Mouse (Mus musculus) monocyte, adult 2 months (primary cell): ENCODE results near the gene Lbh.
A peak's percentile ranks its signal among the peaks of the same experiment; 100 is the strongest.

Source experiments
- DNase-seq, 2 experiments: peaks; one replicate each; pipeline ENCODE4 v3.0.0; 2022; ENCODE audit warnings: low spot score in 2 of 2, low read depth in 1 of 2

The Lbh gene

DNA sequence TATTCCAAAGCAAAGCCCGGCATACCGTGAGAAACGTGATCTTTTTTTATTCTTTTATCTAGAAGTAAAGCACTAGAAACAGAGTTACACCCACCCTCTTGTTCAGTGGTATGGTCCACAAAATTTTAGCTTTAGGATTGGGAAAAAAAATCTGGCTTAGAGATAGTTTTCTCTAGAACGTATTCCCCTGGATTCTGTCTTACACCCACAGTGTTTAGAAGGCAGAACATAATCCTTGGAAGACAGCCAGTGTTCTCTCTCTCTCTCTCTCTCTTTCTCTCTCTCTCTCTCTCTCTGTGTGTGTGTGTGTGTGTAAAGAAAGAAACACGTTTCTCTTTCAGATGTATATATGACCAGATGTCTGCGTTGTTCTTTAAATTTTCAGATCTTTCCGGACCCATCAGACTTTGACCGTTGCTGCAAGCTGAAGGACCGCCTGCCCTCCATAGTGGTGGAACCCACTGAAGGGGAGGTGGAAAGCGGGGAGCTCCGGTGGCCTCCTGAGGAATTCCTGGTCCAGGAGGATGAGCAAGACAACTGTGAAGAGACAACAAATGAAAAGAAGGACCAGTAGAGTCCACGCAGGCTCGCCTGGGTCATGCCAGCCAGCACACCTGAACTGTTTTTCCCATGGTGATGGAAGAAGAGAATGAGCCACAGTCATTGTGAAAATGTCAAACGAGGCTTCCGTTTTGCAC is 20.9 kb downstream of the Lbh start:
- DNase-seq, result no peak

DNA sequence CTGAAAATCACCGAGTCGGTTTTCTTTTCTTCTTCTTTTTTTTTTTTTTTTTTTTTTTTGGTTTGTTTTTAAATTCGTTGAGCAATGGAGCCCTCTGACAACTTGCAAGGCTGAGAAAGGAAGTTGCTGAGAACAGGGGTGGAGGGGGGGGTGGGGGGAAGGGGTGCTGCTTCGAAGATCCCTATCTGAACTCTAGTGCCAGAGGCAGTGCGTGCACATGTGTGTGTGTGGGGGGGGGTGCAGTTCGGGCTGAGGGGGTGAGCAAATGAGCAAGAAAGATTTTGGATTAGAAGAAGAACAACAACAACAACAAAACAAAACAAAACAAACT is 21.4 kb downstream of the Lbh start:
- no peak for DNase-seq

DNA sequence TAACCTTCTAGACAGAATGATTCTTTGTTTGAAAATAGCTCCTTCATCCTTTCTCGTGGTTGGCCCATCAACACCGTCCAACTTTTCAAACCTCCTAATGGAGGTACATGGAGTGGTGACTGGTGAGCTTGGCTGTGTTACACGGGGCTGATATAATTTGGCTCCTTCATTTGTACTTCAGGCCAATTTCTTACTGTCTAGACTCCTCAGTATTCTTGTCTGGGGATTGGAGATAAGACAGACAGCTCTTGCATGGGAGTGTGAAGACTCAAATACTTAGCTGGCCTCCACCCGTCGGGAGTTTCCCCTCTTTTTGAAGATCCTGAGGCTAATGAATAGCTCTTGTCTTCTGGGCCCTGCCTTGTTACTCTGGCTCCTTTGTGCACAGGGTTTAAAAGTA is 26.3 kb downstream of the Lbh start:
- DNase-seq, result no peak

DNA sequence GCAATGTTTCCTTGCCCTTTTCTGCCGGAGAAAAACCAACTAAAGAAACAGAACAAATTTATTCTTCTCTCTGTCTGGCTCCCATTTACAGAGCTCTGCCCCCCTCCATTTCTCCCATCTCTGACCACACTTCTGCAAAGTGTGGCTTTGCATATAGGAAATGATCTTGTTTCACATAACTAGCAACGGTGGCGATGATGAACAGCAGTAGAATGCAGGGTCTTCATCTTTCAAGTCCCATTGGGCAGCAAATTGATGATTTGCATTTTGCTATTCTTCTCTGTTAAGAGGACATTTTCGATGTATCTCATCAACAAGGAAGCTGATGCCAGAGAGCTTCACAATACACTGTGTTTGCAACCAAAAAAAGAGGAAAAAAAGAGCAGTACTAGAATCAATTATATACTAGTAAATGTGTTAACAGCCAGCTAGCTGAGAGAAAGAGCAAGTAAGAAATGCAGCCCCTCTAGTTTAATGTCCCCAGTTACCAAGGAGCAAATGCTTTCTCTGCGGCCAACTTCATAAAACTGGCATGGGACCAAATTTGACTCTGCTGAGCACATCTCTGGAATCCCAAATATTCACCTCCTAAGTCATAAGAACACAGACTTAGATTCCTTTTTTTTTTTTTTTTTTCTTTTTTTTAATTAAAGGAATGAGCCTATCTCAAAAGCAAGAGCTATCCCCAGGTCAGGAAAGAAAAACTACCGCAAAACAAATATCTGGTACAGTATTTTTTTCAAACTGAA is 29.2 kb downstream of the Lbh start:
- no peak for DNase-seq

DNA sequence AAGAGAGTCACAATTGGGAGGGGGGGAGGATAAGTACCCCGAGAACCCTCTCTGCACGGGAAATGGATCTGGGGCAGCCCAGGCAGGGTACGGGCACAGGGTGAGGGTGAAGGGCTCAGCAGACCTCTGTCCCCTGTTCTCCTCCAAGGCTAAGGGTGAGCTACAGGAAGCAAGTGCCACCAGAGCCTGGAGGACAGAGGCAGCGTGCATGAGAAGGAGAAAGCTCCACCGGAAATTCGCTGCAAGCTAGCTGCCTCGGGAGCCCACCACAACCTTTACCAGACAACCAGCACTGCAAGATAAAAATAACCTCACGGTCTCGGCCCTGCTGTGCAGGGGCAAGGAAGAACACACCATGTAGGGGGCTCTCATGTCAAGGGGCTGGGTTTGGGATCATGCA is 30.0 kb downstream of the Lbh start:
- no peak for DNase-seq

DNA sequence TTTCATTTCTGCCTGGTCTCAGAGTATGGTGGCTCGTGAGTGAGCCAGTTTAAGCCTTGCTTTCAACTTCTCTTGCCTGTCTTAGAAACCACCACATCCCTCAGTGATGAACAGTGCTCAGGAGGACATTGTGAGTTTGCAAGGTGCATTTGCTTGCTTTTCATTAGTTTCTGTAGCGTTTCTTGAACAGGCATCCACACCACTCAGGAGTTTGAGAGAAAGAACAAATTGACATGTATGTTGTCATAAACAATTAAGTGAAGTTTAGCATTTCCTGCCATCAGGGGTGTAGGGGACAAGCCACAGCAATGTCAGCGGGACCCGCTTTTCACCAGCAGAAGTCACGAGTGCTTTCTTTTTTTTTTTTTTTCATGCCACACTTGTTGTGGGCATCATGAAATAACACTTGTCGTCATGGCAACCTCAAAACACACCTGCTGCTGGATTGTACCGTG is 31.2 kb downstream of the Lbh start:
- DNase-seq, result no peak

DNA sequence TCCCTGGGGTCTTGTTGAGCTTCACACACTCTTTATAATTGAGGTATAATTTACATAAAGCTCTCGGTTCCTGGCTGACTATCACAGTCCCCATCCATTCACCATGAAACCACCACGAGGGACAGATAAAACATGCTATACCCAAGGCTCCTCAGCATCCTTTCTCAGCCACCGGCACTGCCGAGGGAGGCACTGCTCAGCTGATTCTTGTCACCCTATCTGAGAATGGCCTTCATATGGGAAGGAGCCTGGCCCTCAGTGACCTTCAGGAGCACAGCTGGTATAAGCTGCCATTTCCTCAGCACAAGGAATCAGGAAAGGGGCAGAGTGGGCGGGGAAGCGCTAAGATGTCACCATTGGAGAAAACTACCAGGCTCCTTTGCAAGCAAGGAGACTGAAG is 33.2 kb downstream of the Lbh start:
- no peak for DNase-seq

DNA sequence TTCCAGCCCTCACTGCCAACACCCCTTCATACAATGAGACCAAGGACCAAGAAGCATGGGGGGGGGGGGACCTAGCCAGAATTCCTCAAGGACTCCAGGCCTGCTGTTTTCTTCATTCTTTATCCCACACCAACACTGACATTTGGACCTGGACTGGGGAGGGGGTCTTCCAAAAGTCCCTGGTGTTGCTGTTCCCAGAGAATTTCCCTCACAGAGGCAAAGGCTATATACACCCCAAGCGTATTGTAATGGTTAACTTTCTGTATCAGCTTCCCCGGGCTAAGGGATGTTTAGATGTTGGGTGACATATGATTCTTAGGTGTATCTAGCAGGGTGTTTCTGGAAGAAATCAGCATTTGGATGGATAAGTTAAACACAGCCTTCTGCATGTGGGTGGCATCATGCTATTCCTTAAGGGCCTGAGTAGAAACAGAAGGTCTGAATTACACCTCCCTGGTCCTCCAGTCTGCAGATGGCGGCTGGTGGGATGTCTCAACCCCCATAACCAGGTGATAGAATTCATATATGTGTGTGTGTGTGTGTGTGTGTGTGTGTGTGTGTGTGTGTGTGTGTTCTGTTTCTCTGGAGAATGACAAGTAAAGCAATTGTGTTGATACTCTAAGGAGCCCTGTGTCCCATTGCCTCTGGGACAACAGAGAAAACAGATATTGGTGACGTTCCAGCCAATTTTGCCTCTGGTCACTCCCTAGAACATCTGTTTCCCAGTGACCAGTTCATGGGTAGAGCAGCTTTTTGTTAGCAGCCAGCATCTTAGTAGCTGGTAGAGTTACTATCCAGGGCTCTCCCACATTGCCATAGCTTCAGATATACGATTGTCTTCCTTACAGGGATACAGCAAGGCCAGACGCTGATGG is 35.9 kb downstream of the Lbh start:
- no peak for DNase-seq

DNA sequence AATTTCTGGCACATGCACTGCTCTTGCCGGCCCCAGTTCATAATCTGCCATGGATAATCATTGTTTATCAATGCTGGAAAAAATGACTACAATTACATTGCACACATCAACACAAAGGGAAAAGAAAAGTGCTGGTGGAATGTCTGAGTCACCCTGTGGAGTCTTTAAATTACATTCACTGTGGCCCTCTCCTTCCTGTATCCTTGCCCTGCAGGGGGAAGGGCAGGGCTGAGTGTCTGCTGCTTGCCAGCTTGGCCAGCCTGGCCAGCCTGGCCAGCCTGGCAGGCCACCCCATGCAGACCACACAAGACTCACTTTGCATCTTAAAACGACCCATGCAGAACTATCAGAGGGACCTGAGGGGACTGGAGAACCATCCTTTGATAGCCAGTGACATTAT is 37.4 kb downstream of the Lbh start:
- no peak for DNase-seq

DNA sequence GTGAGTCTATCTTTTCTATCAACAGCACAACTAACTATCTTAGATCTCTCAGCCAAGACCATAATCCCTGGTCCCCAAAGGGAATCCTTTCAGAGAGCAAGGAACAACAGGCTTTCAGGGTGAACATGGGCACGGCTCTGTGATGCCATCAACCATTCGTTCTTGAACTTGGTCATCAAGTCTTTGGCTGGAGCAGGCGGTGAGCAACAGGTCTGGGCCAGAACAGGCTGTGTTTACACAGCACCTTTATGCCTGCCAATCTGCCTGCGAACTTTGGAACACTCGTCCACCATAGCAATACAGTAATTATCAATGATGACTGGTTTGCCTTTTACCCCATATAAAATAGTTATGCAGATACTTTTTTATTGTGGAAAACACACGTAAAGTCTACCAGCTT is 38.9 kb downstream of the Lbh start:
- DNase-seq, result no peak

DNA sequence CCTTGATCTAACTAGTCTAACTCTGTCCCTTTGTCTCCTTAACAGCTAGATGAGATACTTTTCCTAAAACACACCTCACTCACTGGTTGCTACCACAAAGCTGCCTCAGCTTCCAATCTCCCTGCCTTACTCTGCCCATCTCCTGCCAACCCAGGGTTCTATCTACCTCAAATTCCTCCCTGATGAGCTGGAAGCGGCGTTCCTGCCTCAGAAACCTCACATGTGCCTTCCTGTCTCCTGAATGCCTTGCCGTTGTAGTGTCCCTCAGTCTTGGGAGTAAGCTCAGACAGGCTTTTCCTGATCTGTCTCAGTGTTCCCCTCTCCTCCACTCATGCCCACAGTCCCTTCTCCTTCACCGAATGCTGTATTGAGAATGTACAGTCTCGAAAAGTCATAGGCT is 40.8 kb downstream of the Lbh start:
- no peak for DNase-seq

DNA sequence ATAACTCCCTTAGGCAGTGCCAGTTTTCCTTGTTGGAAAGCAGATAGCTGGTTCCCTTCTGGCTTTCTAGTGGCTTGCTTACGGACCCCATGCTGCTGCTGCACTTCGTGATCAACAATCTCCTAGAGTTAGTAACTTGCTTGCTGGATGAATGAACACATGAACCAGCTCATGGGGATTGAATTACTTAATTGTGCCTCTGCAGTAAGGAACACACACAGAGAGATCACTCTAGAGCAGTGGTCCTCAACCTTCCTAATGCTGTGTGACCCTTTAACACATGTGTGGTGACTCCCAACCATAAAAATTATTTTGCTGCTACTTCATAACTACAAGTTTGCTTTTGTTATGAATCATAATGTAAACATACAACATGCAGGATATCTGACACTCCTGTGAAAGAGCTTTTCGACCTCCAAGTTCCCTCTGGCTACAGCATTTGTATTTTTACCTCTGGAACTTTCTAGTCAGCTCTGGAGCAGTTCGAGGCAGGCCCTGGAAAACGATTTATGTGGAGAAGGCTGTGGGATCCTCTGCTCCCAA is 41.5 kb downstream of the Lbh start:
- no peak for DNase-seq

DNA sequence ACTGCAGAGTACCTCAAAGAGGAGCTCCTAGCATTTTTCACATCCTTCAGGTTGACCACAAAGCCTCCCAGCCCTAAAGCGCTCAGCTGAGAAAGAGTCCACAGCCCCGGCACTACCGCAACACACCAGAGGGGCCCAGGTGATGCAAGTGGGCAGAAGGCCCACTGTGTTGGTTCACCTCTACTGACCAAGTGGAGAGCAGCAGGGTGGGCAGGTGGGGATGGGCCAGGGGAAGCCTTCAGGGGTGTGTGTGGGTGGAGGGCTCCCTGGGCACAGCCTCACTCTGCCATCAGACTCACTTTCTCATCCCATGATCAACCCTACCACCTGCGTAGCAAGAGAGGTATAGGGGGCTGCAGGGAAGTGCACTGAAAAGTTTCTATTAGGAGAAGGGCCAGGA is 42.1 kb downstream of the Lbh start:
- DNase-seq, result no peak

DNA sequence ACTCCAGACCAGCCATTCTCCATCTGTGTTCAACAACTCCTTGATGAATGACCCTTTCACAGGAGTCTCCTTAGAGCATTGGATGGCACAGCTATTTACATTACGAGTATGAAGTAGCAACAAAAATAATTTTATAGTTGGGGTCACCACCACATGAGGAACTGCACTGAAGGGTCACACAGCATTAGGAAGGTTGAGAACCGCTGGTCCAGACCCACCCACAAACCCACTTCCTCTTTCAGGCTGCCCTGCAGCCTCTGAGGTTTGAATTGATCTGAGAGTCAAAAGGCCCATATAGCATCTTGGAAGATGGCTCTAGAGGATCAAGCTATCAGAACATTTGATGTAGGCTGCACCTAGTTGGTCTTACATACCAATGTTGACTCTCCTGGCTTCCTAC is 42.8 kb downstream of the Lbh start:
- DNase-seq, result peak; percentile 41 to 54

DNA sequence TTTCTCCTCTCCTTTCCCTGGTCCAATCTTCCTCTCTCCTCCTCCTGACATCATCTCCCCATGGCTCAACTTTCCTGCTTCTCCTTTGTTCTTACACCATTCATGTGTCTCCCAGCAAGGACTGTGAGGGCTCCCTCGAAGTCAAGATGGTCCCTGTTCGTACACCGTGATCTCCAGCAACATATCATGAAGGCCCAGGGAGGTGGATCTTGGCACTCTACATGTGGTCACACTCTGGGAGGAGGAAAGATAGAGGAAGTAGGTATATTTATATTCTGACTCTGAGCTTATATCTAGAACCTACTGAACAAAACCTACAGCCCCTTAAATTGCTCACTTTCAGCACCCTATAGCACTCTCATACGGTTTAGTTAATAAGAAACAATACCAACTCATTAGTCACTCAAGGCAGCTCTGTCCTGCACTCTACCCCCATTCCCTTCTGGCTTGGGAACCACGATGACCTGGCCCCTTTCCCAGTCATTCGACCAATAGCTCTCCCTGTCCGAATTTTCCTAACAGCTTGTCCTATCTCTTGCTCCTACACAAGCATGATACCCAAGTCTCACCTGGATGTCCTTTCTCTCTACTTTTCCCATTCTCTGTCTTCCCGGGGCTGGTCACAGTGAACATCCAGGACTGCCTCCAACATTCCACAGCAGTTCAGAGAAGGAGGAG is 44.0 kb downstream of the Lbh start:
- no peak for DNase-seq

DNA sequence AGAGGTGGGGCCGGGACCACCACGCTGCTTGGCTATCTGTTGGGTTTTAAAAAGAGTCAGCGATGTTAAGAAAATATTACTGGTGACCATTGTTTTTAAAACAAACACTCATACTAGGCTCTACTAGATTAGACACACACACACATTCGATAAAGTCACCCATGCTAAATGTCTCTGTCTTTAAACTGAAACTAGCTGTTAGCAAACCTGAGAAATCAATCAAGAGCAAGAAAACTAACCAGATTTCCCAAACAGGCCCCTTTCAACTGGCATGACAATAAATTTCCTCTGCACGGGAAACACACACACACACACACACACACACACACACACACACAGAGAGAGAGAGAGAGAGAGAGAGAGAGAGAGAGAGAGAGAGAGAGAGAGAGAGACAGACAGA is 47.6 kb downstream of the Lbh start:
- DNase-seq, result no peak

DNA sequence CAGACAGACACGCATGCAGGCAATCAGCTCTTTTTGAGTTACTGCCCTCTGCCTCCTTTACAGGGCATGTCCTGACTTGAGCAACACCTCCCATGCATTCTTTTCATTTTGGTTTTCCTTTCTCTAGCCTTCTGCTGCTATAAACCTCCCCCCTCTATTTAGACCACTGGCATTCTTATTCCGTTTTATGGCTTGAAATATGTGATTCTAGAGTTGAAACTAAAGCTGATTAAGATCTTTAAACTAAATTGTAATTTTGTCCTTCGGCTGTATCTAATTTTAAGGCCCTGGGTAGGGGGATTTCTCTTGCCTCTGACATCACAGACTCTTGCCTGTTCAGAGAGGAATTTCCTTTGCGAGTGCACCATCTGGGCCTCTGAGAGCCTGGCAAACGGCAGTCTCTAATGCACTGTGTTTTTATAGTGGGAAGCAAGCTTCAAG is 48.0 kb downstream of the Lbh start:
- DNase-seq, result no peak

DNA sequence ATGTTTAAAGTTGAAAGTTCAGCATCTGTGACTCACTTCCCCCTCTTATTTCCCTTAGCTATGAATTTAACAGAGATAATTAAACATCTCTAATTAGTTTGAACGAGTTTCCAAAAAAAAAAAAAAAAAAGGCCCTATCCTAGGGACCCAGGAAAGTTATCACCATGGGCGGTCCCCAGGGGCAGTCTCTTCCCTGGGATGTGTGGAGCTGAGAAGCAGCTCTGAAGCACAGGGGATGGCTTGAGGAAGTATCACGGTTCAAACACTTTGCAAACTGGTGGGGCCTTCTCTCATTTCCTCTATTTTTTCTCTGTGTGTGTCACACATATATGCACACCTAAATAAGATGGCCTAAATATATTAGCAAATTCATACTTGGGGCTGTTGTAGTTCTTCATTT is 48.8 kb downstream of the Lbh start:
- DNase-seq, result peak in 1 of 2 experiments; percentile 17

DNA sequence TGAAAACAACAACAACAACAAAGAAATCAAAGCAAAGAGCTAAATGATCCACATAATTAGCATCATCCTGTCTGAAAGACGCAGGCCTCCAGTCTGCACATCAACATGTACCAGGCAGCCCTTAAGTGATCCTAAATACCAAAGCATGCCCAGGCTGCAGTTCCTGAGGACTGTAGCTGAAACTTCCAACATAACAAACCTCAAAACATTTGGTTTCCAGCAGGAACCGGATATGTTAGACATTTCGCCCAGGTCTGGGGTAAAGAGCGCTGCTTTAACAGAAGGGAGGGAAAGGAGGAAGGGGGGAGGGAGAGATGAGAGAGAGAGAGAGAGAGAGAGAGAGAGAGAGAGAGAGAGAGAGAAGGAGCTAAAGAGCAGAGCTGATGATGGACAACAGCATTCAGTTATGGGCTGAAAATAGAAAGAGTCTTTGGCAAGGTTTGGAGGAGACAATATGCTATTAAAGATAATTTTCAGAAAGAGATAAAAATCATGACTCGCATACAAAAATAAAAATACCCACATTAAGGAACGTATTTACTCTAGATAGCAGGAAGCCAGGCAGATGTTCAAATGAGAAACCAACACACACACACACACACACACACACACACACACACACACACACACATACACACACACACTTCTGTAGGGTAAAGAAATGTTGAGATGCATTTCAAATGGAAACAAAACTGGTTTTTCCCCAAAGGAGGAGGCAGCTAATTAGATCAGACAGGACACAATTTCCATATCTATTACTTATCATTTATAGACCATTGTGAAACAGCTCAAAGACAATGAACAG is 49.5 kb downstream of the Lbh start:
- no peak for DNase-seq

DNA sequence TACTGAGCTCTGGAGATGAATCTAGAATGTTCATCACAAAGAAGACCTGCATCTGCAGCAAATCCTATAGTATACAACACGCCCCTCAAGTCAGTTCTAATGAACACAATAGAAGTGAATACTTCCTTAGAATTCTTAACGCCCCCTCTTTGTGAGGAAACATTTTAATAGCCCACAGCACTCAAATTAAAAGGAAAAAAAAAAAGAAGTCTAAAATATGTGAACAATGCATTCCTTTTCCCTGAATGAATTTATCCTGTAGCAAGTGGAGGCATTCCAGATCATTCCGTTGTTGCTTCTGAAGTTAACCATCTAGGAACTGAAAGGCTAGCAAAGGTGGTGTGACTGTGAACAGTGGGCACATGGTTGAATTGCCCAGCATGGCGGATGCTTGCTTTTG is 50.6 kb downstream of the Lbh start:
- no peak for DNase-seq
